Mouse (Mus musculus): ENCODE measurements at regions not wholly inside any gene's neighbourhood (a gene's known extent, or its start where the extent isn't known, plus 50 kb on each side); places are given as distances from the start of the nearest gene placed in this dataset.
A peak's percentile ranks its signal among the peaks of the same experiment; 100 is the strongest.

GRCm38 (mm10) chr15:51634726-51635125 is 2250.0 kb upstream of the Gm7489 start:
- Histone ChIP-seq H3K27me3 (ENCODE audit: control insufficient read depth, insufficient read depth, insufficient read length) (no peaks in the 10 kb centered on the region), H3K4me3 (ENCODE audit: insufficient read depth, poor library complexity, severe bottlenecking) (no peak overlapping the region), H3K79me3 (ENCODE audit: low read depth) (no peaks in the 10 kb centered on the region), H3K79me2 (ENCODE audit: control insufficient read depth, insufficient read depth) (no peaks in the 10 kb centered on the region), H3K36me3 (ENCODE audit: control insufficient read depth, insufficient read depth) (no peaks in the 10 kb centered on the region), H3ac (ENCODE audit: control insufficient read depth, insufficient read length, low read depth) (no peak overlapping the region)
- TF ChIP-seq CTCF (IDR thresholded peaks at IDR 0.05; ENCODE audit: control insufficient read depth, insufficient read depth, insufficient read length): no peak
- TF ChIP-seq MYOD1 (IDR thresholded peaks at IDR 0.05; ENCODE audit: control insufficient read depth, insufficient read length, low read depth): no peak
- no peak for TF ChIP-seq FOSL1 (IDR thresholded peaks at IDR 0.05; ENCODE audit: insufficient read depth, low read length, poor library complexity, severe bottlenecking)
- no peak for TF ChIP-seq USF1 (IDR thresholded peaks at IDR 0.05; ENCODE audit: low read depth)
- TF ChIP-seq CEBPB (IDR thresholded peaks at IDR 0.05; ENCODE audit: low read depth): no peak
- no peak for TF ChIP-seq MYOG (IDR thresholded peaks at IDR 0.05; ENCODE audit: control insufficient read depth, extremely low read depth, insufficient read length)
- no peak for TF ChIP-seq MAX (IDR thresholded peaks at IDR 0.05)

GRCm38 (mm10) chr15:51635129-51635920 is 2249.4 kb upstream of the Gm7489 start:
- H3ac ChIP-seq (ENCODE audit: control insufficient read depth, insufficient read length, low read depth): no peak overlapping the region
- H3K79me2 ChIP-seq (ENCODE audit: control insufficient read depth, insufficient read depth): no peaks in the 10 kb centered on the region
- no peaks in the 10 kb centered on the region for H3K79me3 ChIP-seq (ENCODE audit: low read depth)
- H3K27me3 ChIP-seq (ENCODE audit: control insufficient read depth, insufficient read depth, insufficient read length): no peaks in the 10 kb centered on the region
- no peak overlapping the region for H3K4me3 ChIP-seq (ENCODE audit: insufficient read depth, poor library complexity, severe bottlenecking)
- no peak for TF ChIP-seq MAX (IDR thresholded peaks at IDR 0.05)
- no peaks in the 10 kb centered on the region for H3K36me3 ChIP-seq (ENCODE audit: control insufficient read depth, insufficient read depth)

- Histone ChIP-seq H3ac (ENCODE audit: control insufficient read depth, insufficient read length, low read depth) (no peak overlapping the region), H3K27me3 (ENCODE audit: control insufficient read depth, insufficient read depth, insufficient read length) (no peaks in the 10 kb centered on the region), H3K79me3 (ENCODE audit: low read depth) (no peaks in the 10 kb centered on the region), H3K79me2 (ENCODE audit: control insufficient read depth, insufficient read depth) (no peaks in the 10 kb centered on the region), H3K4me3 (ENCODE audit: insufficient read depth, poor library complexity, severe bottlenecking) (no peak overlapping the region), H3K36me3 (ENCODE audit: control insufficient read depth, insufficient read depth) (no peaks in the 10 kb centered on the region)
- TF ChIP-seq MAX (IDR thresholded peaks at IDR 0.05) (no peak), MYOD1 (IDR thresholded peaks at IDR 0.05; ENCODE audit: control insufficient read depth, insufficient read length, low read depth) (no peak), MYOG (IDR thresholded peaks at IDR 0.05; ENCODE audit: control insufficient read depth, extremely low read depth, insufficient read length) (no peak), USF1 (IDR thresholded peaks at IDR 0.05; ENCODE audit: low read depth) (no peak), CTCF (IDR thresholded peaks at IDR 0.05; ENCODE audit: control insufficient read depth, insufficient read depth, insufficient read length) (no peak), FOSL1 (IDR thresholded peaks at IDR 0.05; ENCODE audit: insufficient read depth, low read length, poor library complexity, severe bottlenecking) (no peak), CEBPB (IDR thresholded peaks at IDR 0.05; ENCODE audit: low read depth) (no peak)
Measured at GRCm38 (mm10) chr15:51637570-51637969, 2247.1 kb upstream of the Gm7489 start.

- Histone ChIP-seq H3ac (ENCODE audit: control insufficient read depth, insufficient read length, low read depth) (no peak overlapping the region), H3K79me3 (ENCODE audit: low read depth) (no peaks in the 10 kb centered on the region), H3K36me3 (ENCODE audit: control insufficient read depth, insufficient read depth) (no peaks in the 10 kb centered on the region), H3K27me3 (ENCODE audit: control insufficient read depth, insufficient read depth, insufficient read length) (no peaks in the 10 kb centered on the region), H3K4me3 (ENCODE audit: insufficient read depth, poor library complexity, severe bottlenecking) (no peak overlapping the region), H3K79me2 (ENCODE audit: control insufficient read depth, insufficient read depth) (no peaks in the 10 kb centered on the region)
- TF ChIP-seq CEBPB (IDR thresholded peaks at IDR 0.05; ENCODE audit: low read depth) (peak; percentile 15), MYOD1 (IDR thresholded peaks at IDR 0.05; ENCODE audit: control insufficient read depth, insufficient read length, low read depth) (peak; percentile 59), MAX (IDR thresholded peaks at IDR 0.05) (no peak), MYOG (IDR thresholded peaks at IDR 0.05; ENCODE audit: control insufficient read depth, extremely low read depth, insufficient read length) (no peak), USF1 (IDR thresholded peaks at IDR 0.05; ENCODE audit: low read depth) (no peak), FOSL1 (IDR thresholded peaks at IDR 0.05; ENCODE audit: insufficient read depth, low read length, poor library complexity, severe bottlenecking) (no peak), CTCF (IDR thresholded peaks at IDR 0.05; ENCODE audit: control insufficient read depth, insufficient read depth, insufficient read length) (no peak)
Measured at GRCm38 (mm10) chr15:51643772-51644311, 2240.9 kb upstream of the Gm7489 start.

GRCm38 (mm10) chr15:51646304-51646703 is 2238.4 kb upstream of the Gm7489 start:
- TF ChIP-seq MYOD1 (IDR thresholded peaks at IDR 0.05; ENCODE audit: control insufficient read depth, insufficient read length, low read depth) (peak; percentile 99), MYOG (IDR thresholded peaks at IDR 0.05; ENCODE audit: control insufficient read depth, extremely low read depth, insufficient read length) (no peak), FOSL1 (IDR thresholded peaks at IDR 0.05; ENCODE audit: insufficient read depth, low read length, poor library complexity, severe bottlenecking) (peak; percentile 2)
- Histone ChIP-seq H3K79me2 (ENCODE audit: control insufficient read depth, insufficient read depth) (no peaks in the 10 kb centered on the region), H3K4me3 (ENCODE audit: insufficient read depth, poor library complexity, severe bottlenecking) (no peak overlapping the region), H3K36me3 (ENCODE audit: control insufficient read depth, insufficient read depth) (no peaks in the 10 kb centered on the region), H3K79me3 (ENCODE audit: low read depth) (no peaks in the 10 kb centered on the region), H3K27me3 (ENCODE audit: control insufficient read depth, insufficient read depth, insufficient read length) (no peaks in the 10 kb centered on the region), H3ac (ENCODE audit: control insufficient read depth, insufficient read length, low read depth) (no peak overlapping the region)

- H3K27me3 ChIP-seq (ENCODE audit: control insufficient read depth, insufficient read depth, insufficient read length): no peaks in the 10 kb centered on the region
- H3K79me2 ChIP-seq (ENCODE audit: control insufficient read depth, insufficient read depth): no peaks in the 10 kb centered on the region
- H3K36me3 ChIP-seq (ENCODE audit: control insufficient read depth, insufficient read depth): no peaks in the 10 kb centered on the region
- TF ChIP-seq FOSL1 (IDR thresholded peaks at IDR 0.05; ENCODE audit: insufficient read depth, low read length, poor library complexity, severe bottlenecking) (no peak), MAX (IDR thresholded peaks at IDR 0.05) (no peak), CEBPB (IDR thresholded peaks at IDR 0.05; ENCODE audit: low read depth) (no peak), CTCF (IDR thresholded peaks at IDR 0.05; ENCODE audit: control insufficient read depth, insufficient read depth, insufficient read length) (no peak), USF1 (IDR thresholded peaks at IDR 0.05; ENCODE audit: low read depth) (no peak), MYOD1 (IDR thresholded peaks at IDR 0.05; ENCODE audit: control insufficient read depth, insufficient read length, low read depth) (no peak), MYOG (IDR thresholded peaks at IDR 0.05; ENCODE audit: control insufficient read depth, extremely low read depth, insufficient read length) (no peak)
- no peak overlapping the region for H3K4me3 ChIP-seq (ENCODE audit: insufficient read depth, poor library complexity, severe bottlenecking)
- no peak overlapping the region for H3ac ChIP-seq (ENCODE audit: control insufficient read depth, insufficient read length, low read depth)
- no peaks in the 10 kb centered on the region for H3K79me3 ChIP-seq (ENCODE audit: low read depth)
Measured at GRCm38 (mm10) chr15:51652497-51652896, 2232.2 kb upstream of the Gm7489 start.
